Mouse (Mus musculus): ENCODE data around the gene Plekhm3. TPM values are rescaled to one million over a fixed set of nuclear protein-coding genes. Genes with fewer than 3 reads are reported as not detected.

Plekhm3 gene
- polyA plus RNA-seq, 1 experiment = 0.03 TPM

DNA sequence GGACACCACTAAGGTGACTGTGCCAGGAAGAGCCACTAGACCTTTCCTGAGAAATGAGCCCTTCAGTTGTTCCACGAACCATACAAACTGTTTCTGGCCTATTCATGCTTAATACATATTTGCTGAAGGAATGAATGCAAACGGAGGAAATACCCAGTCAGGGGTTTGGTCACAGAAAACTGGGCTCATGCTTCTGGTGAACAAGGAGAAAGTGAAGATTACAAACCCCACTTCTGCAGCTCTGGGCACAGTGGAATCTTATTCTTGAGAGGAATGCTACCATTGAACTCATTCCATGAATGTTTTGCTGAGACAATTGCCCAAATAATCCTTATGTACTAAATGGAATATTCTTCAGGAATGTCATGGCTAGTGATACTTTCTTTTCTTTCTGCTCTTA lies 106.3 kb downstream of the Plekhm3 start:
- H3K4me1 ChIP-seq (ENCODE audit: control insufficient read depth) = 0 out of 2 replicates have a peak, but pooled peaks cover 1% of the 10 kb centered on the region
- no peaks in the 10 kb centered on the region for H3K9me3 ChIP-seq (ENCODE audit: control insufficient read depth, low read length)
- H3K27me3 ChIP-seq (ENCODE audit: control insufficient read depth) = no peaks in the 10 kb centered on the region
- no peak overlapping the region for H3K4me3 ChIP-seq (replicated peaks)
- TF ChIP-seq GATA1 (IDR thresholded peaks at IDR 0.05; ENCODE audit: low read length) (no peak), TAL1 (IDR thresholded peaks at IDR 0.05; ENCODE audit: low read length) (no peak)
- no peaks in the 10 kb centered on the region for H3K36me3 ChIP-seq (ENCODE audit: control insufficient read depth)

DNA sequence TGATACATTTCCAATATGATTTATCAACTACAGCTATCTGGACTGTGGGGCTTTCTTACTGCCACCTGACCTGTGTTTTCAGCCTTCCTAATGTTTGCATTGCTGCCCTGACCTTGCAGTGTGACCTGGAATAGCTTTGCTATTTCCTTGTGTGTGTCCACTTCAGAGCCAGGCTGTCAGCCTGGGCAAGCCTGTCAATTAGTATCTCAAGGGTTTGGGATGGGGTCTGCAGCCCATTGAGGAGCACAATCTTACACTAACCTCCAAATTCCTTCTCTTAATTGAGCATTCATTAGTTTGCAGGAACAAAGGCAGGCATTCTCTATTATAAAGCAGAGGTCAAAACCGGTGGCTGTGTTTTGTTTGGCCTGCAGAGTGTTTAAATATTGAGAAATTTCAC lies 107.6 kb downstream of the Plekhm3 start:
- 0 out of 2 replicates have a peak, but pooled peaks cover 1% of the 10 kb centered on the region for H3K4me1 ChIP-seq (ENCODE audit: control insufficient read depth)
- no peaks in the 10 kb centered on the region for H3K27me3 ChIP-seq (ENCODE audit: control insufficient read depth)
- no peaks in the 10 kb centered on the region for H3K36me3 ChIP-seq (ENCODE audit: control insufficient read depth)
- TF ChIP-seq TAL1 (IDR thresholded peaks at IDR 0.05; ENCODE audit: low read length) (no peak), GATA1 (IDR thresholded peaks at IDR 0.05; ENCODE audit: low read length) (no peak)
- no peaks in the 10 kb centered on the region for H3K9me3 ChIP-seq (ENCODE audit: control insufficient read depth, low read length)
- H3K4me3 ChIP-seq (replicated peaks) = no peak overlapping the region

DNA sequence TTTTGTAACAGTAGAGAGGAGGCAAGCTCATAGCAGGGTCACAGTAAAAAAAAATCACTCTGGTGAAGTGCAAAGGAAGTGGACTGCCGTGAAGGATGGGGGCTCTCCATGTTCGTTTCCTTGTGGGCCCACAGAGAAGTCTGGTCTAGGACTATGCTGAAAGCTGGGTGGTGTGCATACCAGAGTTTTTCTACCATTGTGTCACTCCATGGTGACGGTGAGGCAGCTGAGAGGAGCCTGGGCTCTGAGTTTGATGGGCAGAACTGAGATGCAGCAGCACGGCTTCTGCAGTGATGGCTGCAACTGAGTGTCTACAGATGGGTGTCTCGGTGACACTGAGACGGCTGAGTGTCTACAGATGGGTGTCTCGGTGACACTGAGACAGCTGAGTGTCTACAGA lies 108.5 kb downstream of the Plekhm3 start:
- Histone ChIP-seq H3K36me3 (ENCODE audit: control insufficient read depth) (no peaks in the 10 kb centered on the region), H3K9me3 (ENCODE audit: control insufficient read depth, low read length) (no peaks in the 10 kb centered on the region), H3K4me1 (ENCODE audit: control insufficient read depth) (0 out of 2 replicates have a peak, but pooled peaks cover 1% of the 10 kb centered on the region), H3K4me3 (replicated peaks) (no peak overlapping the region), H3K27me3 (ENCODE audit: control insufficient read depth) (no peaks in the 10 kb centered on the region)
- TF ChIP-seq GATA1 (IDR thresholded peaks at IDR 0.05; ENCODE audit: low read length) = no peak
- TF ChIP-seq TAL1 (IDR thresholded peaks at IDR 0.05; ENCODE audit: low read length) = no peak

- 0 out of 2 replicates have a peak, but pooled peaks cover 1% of the 10 kb centered on the region for H3K4me1 ChIP-seq (ENCODE audit: control insufficient read depth)
- no peaks in the 10 kb centered on the region for H3K36me3 ChIP-seq (ENCODE audit: control insufficient read depth)
- no peaks in the 10 kb centered on the region for H3K9me3 ChIP-seq (ENCODE audit: control insufficient read depth, low read length)
- no peak for TF ChIP-seq TAL1 (IDR thresholded peaks at IDR 0.05; ENCODE audit: low read length)
- no peak for TF ChIP-seq GATA1 (IDR thresholded peaks at IDR 0.05; ENCODE audit: low read length)
- no peaks in the 10 kb centered on the region for H3K27me3 ChIP-seq (ENCODE audit: control insufficient read depth)
- no peak overlapping the region for H3K4me3 ChIP-seq (replicated peaks)
Measured at GRCm38 (mm10) chr1:64847565-64847964, 109.1 kb downstream of the Plekhm3 start.

DNA sequence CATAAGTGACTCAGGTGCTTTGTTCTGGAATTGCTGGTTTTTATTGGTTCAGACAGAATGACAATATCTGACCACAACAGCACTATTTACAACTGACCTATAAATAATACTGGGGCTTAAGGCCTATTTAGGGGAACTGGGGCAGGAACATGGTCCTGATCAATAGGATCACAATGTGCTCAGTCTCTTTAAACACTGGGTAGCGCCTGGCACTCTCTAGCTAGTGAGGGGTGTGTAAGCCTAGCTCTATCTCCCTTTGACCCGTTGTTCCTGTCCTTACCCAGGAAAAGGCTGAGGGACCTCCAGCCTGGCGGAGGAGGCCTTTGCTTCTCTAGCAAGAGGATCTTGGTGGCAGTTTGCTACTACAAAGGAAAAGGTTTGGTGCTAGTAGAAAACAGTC lies 111.6 kb downstream of the Plekhm3 start:
- no peaks in the 10 kb centered on the region for H3K36me3 ChIP-seq (ENCODE audit: control insufficient read depth)
- no peak for TF ChIP-seq GATA1 (IDR thresholded peaks at IDR 0.05; ENCODE audit: low read length)
- no peak for TF ChIP-seq TAL1 (IDR thresholded peaks at IDR 0.05; ENCODE audit: low read length)
- no peaks in the 10 kb centered on the region for H3K4me1 ChIP-seq (ENCODE audit: control insufficient read depth)
- H3K9me3 ChIP-seq (ENCODE audit: control insufficient read depth, low read length) = no peaks in the 10 kb centered on the region
- no peak overlapping the region for H3K4me3 ChIP-seq (replicated peaks)
- no peaks in the 10 kb centered on the region for H3K27me3 ChIP-seq (ENCODE audit: control insufficient read depth)

GRCm38 (mm10) chr1:64843900-64844616 lies 112.6 kb downstream of the Plekhm3 start:
- TF ChIP-seq TAL1 (IDR thresholded peaks at IDR 0.05; ENCODE audit: low read length) (no peak), GATA1 (IDR thresholded peaks at IDR 0.05; ENCODE audit: low read length) (no peak)
- no peaks in the 10 kb centered on the region for H3K27me3 ChIP-seq (ENCODE audit: control insufficient read depth)
- H3K4me1 ChIP-seq (ENCODE audit: control insufficient read depth) = no peaks in the 10 kb centered on the region

DNA sequence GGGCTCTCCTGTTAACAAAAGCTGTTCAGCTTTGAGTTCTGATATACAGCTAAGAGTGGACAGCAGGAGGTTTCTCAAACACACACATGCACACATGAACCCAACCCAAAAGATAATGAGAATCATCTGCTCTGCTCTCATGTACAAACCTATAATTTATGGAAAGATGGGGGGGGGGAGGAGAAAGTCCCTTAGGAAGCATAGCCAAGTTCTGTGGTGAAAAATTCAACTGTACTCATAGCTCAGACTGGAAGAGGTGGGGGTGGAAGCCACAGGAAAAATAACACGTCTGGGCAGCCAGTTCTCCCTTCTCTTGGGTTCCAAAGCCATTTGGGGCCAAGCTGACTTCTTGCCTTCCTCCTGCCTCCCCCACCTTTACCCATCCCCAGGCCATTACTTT lies 115.7 kb downstream of the Plekhm3 start:
- Histone ChIP-seq H3K4me3 (replicated peaks) (no peak overlapping the region), H3K36me3 (ENCODE audit: control insufficient read depth) (no peaks in the 10 kb centered on the region), H3K4me1 (ENCODE audit: control insufficient read depth) (no peaks in the 10 kb centered on the region), H3K27me3 (ENCODE audit: control insufficient read depth) (no peaks in the 10 kb centered on the region), H3K9me3 (ENCODE audit: control insufficient read depth, low read length) (no peaks in the 10 kb centered on the region)
- TF ChIP-seq TAL1 (IDR thresholded peaks at IDR 0.05; ENCODE audit: low read length) (no peak), GATA1 (IDR thresholded peaks at IDR 0.05; ENCODE audit: low read length) (no peak)

More at GRCm38 (mm10) chr1:64843900-64844616, 112.6 kb downstream of the Plekhm3 start:
- no peaks in the 10 kb centered on the region for H3K9me3 ChIP-seq (ENCODE audit: control insufficient read depth, low read length)
- H3K36me3 ChIP-seq (ENCODE audit: control insufficient read depth) = no peaks in the 10 kb centered on the region
- no peak overlapping the region for H3K4me3 ChIP-seq (replicated peaks)

DNA sequence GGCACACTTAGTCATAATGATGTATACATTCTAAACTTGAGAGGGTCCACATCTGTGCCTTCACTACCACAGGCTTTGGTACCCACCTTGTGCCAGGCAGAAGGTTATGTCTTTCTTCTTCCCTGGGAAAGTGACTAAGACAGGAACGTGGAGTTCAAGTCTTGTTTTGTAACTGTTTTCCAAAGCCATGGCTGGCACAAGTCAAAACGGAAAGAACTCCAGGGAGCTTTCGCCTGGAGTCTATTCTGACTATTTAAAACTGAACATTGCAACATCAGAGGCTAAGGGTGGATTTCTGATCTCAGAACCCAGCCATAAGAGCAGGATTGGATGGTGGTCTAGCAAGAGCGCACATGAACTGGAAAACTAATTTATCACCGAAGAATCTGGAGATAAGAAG lies 120.0 kb downstream of the Plekhm3 start:
- Histone ChIP-seq H3K27me3 (ENCODE audit: control insufficient read depth) (no peaks in the 10 kb centered on the region), H3K36me3 (ENCODE audit: control insufficient read depth) (no peaks in the 10 kb centered on the region), H3K4me1 (ENCODE audit: control insufficient read depth) (no peaks in the 10 kb centered on the region), H3K9me3 (ENCODE audit: control insufficient read depth, low read length) (no peaks in the 10 kb centered on the region), H3K4me3 (replicated peaks) (no peak overlapping the region)
- TF ChIP-seq GATA1 (IDR thresholded peaks at IDR 0.05; ENCODE audit: low read length) (no peak), TAL1 (IDR thresholded peaks at IDR 0.05; ENCODE audit: low read length) (no peak)

DNA sequence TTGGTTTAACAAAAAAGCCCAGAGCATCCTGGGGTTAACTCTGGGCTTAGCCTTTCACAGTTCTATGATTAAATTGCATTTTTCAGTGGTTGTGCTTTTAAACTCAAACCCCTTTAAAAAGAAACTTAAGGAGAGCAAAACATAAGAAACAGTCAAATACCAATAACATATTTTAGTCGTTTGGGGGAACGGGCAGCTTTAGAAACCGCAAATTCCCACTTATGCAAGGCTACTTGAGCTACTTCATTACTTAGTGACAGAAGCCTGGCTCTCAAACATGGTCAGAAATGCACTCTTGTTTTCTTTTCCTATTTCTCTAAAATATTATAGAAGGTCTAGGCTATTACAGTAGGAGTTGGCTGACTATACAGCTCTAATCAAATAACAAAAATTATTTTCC lies 120.5 kb downstream of the Plekhm3 start:
- Histone ChIP-seq H3K4me1 (ENCODE audit: control insufficient read depth) (no peaks in the 10 kb centered on the region), H3K36me3 (ENCODE audit: control insufficient read depth) (no peaks in the 10 kb centered on the region), H3K9me3 (ENCODE audit: control insufficient read depth, low read length) (no peaks in the 10 kb centered on the region), H3K27me3 (ENCODE audit: control insufficient read depth) (no peaks in the 10 kb centered on the region), H3K4me3 (replicated peaks) (no peak overlapping the region)
- TF ChIP-seq TAL1 (IDR thresholded peaks at IDR 0.05; ENCODE audit: low read length) = no peak
- TF ChIP-seq GATA1 (IDR thresholded peaks at IDR 0.05; ENCODE audit: low read length) = no peak

Measured in erythroblast, embryonic 14.5 days (primary cell).